Comparison of ENCODE assay signal across 30 mouse cellular contexts in genomic region chr3:135785065-135785464, GRCm38 (mm10). TPM values are rescaled to one million over a fixed set of nuclear protein-coding genes. Genes with fewer than 3 reads are reported as not detected.
"Had no signal": no experiment of that assay in that cellular context is flagged by ENCODE, and none has a peak within 500 bp of the region (broad histone marks: within the 10 kb centered on the region; RNA-seq: fewer than 3 reads in every experiment).

No protein-coding gene starts in this region.

- H3K4me3 ChIP-seq: limb, embryonic 10.5 days; limb, embryonic 12.5 days; limb, embryonic 13.5 days; limb, embryonic 15.5 days; liver, embryonic 12.5 days; liver, embryonic 13.5 days; liver, embryonic 15.5 days; lung, embryonic 15.5 days; midbrain, embryonic 10.5 days; midbrain, embryonic 12.5 days; midbrain, embryonic 13.5 days; midbrain, embryonic 15.5 days; myocyte had no signal

- H3K4me2 ChIP-seq: limb, embryonic 12.5 days; limb, embryonic 13.5 days; limb, embryonic 15.5 days; liver, embryonic 11.5 days; liver, embryonic 12.5 days; liver, embryonic 13.5 days; liver, embryonic 15.5 days; lung, embryonic 14.5 days; lung, embryonic 15.5 days; midbrain, embryonic 11.5 days; midbrain, embryonic 12.5 days; midbrain, embryonic 13.5 days; midbrain, embryonic 15.5 days had no signal

- H3K9ac ChIP-seq: limb, embryonic 12.5 days; limb, embryonic 13.5 days; limb, embryonic 15.5 days; liver, embryonic 12.5 days; liver, embryonic 13.5 days; liver, embryonic 14.5 days; liver, embryonic 15.5 days; liver, postnatal 0 days; lung, embryonic 14.5 days; lung, embryonic 15.5 days; midbrain, embryonic 12.5 days; midbrain, embryonic 13.5 days; midbrain, embryonic 15.5 days had no signal

- H3K36me3 ChIP-seq: limb, embryonic 10.5 days; limb, embryonic 12.5 days; limb, embryonic 13.5 days; limb, embryonic 15.5 days; liver, embryonic 12.5 days; liver, embryonic 13.5 days; liver, embryonic 15.5 days; lung, embryonic 15.5 days; midbrain, embryonic 10.5 days; midbrain, embryonic 12.5 days; midbrain, embryonic 13.5 days; midbrain, embryonic 15.5 days had no signal

- DNase-seq: left cerebral cortex, postnatal 4 days; liver; liver, embryonic 13.5 days; liver, postnatal 0 days; lung, adult 18-20 months; lung, adult 2 months; lung, embryonic 14.5 days; lung, postnatal 10 days; lung, postnatal 14 days; lung, postnatal 36 days; lung, postnatal 4 days; midbrain, embryonic 14.5 days had no signal

- H3K27me3 ChIP-seq: limb, embryonic 12.5 days; limb, embryonic 13.5 days; limb, embryonic 15.5 days; liver, embryonic 13.5 days; liver, embryonic 15.5 days; lung, embryonic 15.5 days; midbrain, embryonic 12.5 days; midbrain, embryonic 13.5 days; midbrain, embryonic 15.5 days had no signal

- H3K4me1 ChIP-seq: limb, embryonic 10.5 days; limb, embryonic 12.5 days; limb, embryonic 13.5 days; limb, embryonic 15.5 days; liver, embryonic 12.5 days; liver, embryonic 13.5 days; liver, embryonic 15.5 days; lung, embryonic 15.5 days; megakaryocyte, embryonic 14.5 days; midbrain, embryonic 12.5 days; midbrain, embryonic 13.5 days; midbrain, embryonic 15.5 days had no signal

- H3K27ac ChIP-seq: limb, embryonic 10.5 days; limb, embryonic 12.5 days; limb, embryonic 13.5 days; limb, embryonic 15.5 days; liver, embryonic 12.5 days; liver, embryonic 13.5 days; liver, embryonic 14.5 days; liver, embryonic 15.5 days; lung, embryonic 15.5 days; macrophage; midbrain, embryonic 10.5 days; midbrain, embryonic 12.5 days; midbrain, embryonic 13.5 days; midbrain, embryonic 15.5 days had no signal

- H3K9me3 ChIP-seq: limb, embryonic 10.5 days; limb, embryonic 12.5 days; limb, embryonic 13.5 days; limb, embryonic 15.5 days; liver, embryonic 12.5 days; liver, embryonic 13.5 days; liver, embryonic 15.5 days; lung, embryonic 15.5 days; megakaryocyte, embryonic 14.5 days; midbrain, embryonic 10.5 days; midbrain, embryonic 12.5 days; midbrain, embryonic 13.5 days; midbrain, embryonic 15.5 days had no signal

RNA-seq across cellular contexts. Expression of gene Slc39a8, which starts 40.0 kb away (rescaled TPM):
- total RNA-seq: monocyte, adult 5-6 weeks had no signal
